Mouse (Mus musculus) heart, postnatal 0 days (tissue): ENCODE data around the gene Ttn.

Source experiments
- CTCF ChIP-seq: IDR thresholded peaks from 2 replicates; pipeline ENCODE4 v1.5.1; 2016; ENCODE audit warnings: antibody characterized with exemption, control low read depth, low read depth
- EP300 ChIP-seq: IDR thresholded peaks from 2 replicates; pipeline ENCODE4 v1.6.1; 2016; ENCODE audit warnings: antibody characterized with exemption, low read depth

GRCm38 (mm10) chr2:76702188-76702587, 280.2 kb downstream of the Ttn start:
- TF ChIP-seq CTCF (no peak), EP300 (no peak)
